Mouse (Mus musculus) lung, embryonic 14.5 days (tissue): ENCODE data around the gene Cpt1c. TPM values are rescaled to one million over a fixed set of nuclear protein-coding genes. Genes with fewer than 3 reads are reported as not detected.

Experiments used
- ATAC-seq: fragments of 200-750 bp; cut with Nextera tagmentation; 2 replicates; pipeline ENCODE4 v1.8.0; 2017; ENCODE audit warnings: mild to moderate bottlenecking, moderate TSS enrichment, moderate library complexity; ENCODE audit not compliant: insufficient read depth
- DNase-seq: peaks from one replicate; pipeline ENCODE4 v3.0.0-alpha.2; 2015
- H3K27ac ChIP-seq: fragments of 300-500 bp; sonication (generic); 2 replicates; pipeline ENCODE4 v1.5.1; 2014; ENCODE audit warnings: low read depth, mild to moderate bottlenecking, moderate library complexity
- H3K27me3 ChIP-seq: fragments of 300-500 bp; sonication (generic); 2 replicates; pipeline ENCODE4 v1.6.1; 2014; ENCODE audit warnings: low read length, control low read depth; ENCODE audit not compliant: insufficient read depth
- H3K36me3 ChIP-seq: fragments of 300-500 bp; sonication (generic); 2 replicates; pipeline ENCODE4 v1.6.1; 2014; ENCODE audit warnings: control low read depth; ENCODE audit not compliant: insufficient read depth
- H3K4me1 ChIP-seq: fragments of 300-500 bp; sonication (generic); 2 replicates; pipeline ENCODE4 v1.6.1; 2014; ENCODE audit warnings: antibody characterized with exemption, control low read depth; ENCODE audit not compliant: insufficient read depth
- H3K4me2 ChIP-seq: fragments of 300-500 bp; sonication (generic); 2 replicates; pipeline ENCODE4 v1.6.1; 2014; ENCODE audit warnings: mild to moderate bottlenecking
- H3K4me3 ChIP-seq: fragments of 300-500 bp; sonication (generic); 2 replicates; pipeline ENCODE4 v1.5.1; 2014; ENCODE audit warnings: low read depth, low read length
- H3K9ac ChIP-seq: fragments of 300-500 bp; sonication (generic); 2 replicates; pipeline ENCODE4 v1.6.1; 2014
- H3K9me3 ChIP-seq: fragments of 300-500 bp; sonication (generic); 2 replicates; pipeline ENCODE4 v1.6.1; 2016; ENCODE audit warnings: low read depth, low read length, control low read depth
- CTCF ChIP-seq: IDR thresholded peaks from 2 replicates; pipeline ENCODE4 v1.5.1; 2016; ENCODE audit warnings: antibody characterized with exemption, low read depth
- WGBS: fragments of 180-500 bp; shearing (Covaris S2); extraction: QIAGEN DNeasy Blood & Tissue Kit; methylation state at CpG from one replicate; pipeline ENCODE4 v1.1.7; 2014; 5-methylcytosine and 5-hydroxymethylcytosine counted together
- polyA plus RNA-seq: library from polyadenylated mRNA; unstranded; fragments of >200 nt; fragmentation: Nextera tagmentation; extraction: Ambion mirVana; gene quantifications from 2 replicates; pipeline ENCODE4 v1.2.1, GENCODE M21; 2014

Cpt1c gene
- polyA plus RNA-seq, 1 experiment from 2014 or later = 14.9 TPM

DNA sequence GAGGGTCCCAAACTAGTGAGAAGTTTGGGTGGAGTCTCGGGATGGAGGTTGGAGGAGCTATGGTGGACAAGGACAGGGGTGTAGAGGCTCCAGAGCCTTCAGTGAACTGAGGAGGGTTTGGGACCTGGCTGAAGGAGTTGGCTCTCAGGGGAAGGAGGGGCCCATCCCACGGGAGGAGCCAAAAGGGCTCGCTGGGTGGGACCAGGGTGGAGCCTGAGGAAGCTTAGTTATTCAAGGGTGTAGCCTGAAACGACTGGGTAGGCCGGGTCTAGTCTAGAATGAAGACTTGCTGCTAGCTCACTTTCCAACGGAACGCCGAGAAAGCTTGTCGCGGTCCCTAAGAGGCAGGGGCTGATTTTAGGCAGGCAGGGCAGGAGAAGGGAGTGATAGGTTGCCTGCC lies 22.7 kb downstream of the Cpt1c start:
- peak overlapping the region; percentile 62 for H3K9ac ChIP-seq
- DNase-seq = peak; percentile 87
- no peaks in the 10 kb centered on the region for H3K9me3 ChIP-seq
- WGBS = 0% methylated on average over 10 of the region's 10 CpGs
- H3K4me3 ChIP-seq = peak overlapping the region; percentile 50
- peaks cover 12% of the 10 kb centered on the region; the same call in 1 of the 2 replicates for H3K4me1 ChIP-seq
- H3K4me2 ChIP-seq = peak overlapping the region; percentile 97
- peak; percentile 86 for ATAC-seq
- H3K27me3 ChIP-seq = peaks cover 19% of the 10 kb centered on the region
- peak overlapping the region; percentile 74 for H3K27ac ChIP-seq
- no peaks in the 10 kb centered on the region for H3K36me3 ChIP-seq
- TF ChIP-seq CTCF = no peak

DNA sequence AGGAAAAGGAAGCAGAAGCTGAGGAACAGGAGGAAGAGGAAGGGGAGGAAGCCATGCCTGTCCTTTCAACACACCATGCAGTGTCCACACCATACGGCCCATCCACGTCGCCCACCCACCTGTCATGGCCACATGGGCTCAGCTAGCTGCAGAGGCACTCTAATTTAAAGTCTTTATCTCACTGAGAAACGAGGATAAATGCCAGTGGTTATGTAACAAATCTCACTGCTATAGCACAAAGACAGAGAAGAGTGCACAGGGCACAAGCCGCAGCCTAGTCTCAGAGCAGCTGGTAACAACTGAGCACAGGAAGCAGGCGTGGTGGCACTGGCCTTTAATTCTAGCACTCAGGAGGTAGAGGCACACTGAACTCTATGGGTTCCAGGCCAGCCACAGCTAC lies 24.7 kb downstream of the Cpt1c start:
- 64% methylated on average over 6 of the region's 6 CpGs for WGBS
- no peak overlapping the region for H3K4me3 ChIP-seq
- DNase-seq = no peak
- H3K4me2 ChIP-seq = no peak overlapping the region
- peaks cover 12% of the 10 kb centered on the region; the same call in 1 of the 2 replicates for H3K4me1 ChIP-seq
- H3K9ac ChIP-seq = no peak overlapping the region
- ATAC-seq = no peak
- no peaks in the 10 kb centered on the region for H3K36me3 ChIP-seq
- H3K27me3 ChIP-seq = peaks cover 19% of the 10 kb centered on the region
- no peak for TF ChIP-seq CTCF
- no peak overlapping the region for H3K27ac ChIP-seq
- H3K9me3 ChIP-seq = no peaks in the 10 kb centered on the region

DNA sequence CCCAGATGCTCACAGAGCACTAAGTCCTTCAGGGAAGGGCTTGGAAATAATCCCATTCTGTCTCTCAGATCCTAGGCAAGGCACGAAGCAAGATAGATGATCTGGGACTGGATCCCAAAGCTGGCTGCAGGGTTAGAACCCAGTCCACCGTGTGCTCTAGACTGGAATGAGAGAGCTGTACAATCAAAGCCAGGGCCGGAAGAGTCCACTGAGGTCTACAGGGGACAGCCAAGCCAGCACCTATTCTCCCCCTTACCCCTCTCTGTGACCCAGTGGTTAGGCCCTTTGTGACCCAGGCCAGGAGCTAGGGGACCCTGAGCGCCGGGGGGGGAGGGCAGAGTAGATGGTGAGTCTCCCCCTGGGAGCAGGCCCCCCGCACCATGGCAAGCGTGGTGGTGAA lies 31.7 kb downstream of the Cpt1c start, which contains the start of gene Tsks:
Gene Tsks, plus strand, starts transcription at position 301 of the 400 bp plus-strand sequence.
- 73% methylated on average over 7 of the region's 7 CpGs for WGBS
- no peak within 1 kb of the TSS for H3K4me2 ChIP-seq
- ATAC-seq = no peak

DNA sequence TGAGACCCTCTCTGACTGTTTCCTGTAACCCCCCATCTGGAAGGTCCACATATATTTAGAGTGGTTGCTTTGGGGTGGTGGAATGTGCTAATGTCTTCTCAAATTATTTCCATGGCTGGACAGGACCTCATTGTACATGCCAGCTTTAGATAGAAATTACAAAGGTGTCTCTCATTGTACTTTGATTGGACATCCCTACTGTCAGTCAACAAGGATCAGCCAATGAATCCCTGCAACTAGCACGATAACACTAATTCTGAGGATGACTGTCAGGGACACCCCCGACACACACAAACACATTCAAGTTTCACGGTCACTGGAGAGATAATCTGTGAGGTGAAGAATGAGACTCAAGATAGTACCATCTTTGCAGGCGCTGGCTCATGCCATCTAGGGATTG lies 36.0 kb downstream of the Cpt1c start:
- 83% methylated on average over 4 of the region's 4 CpGs for WGBS
- H3K4me3 ChIP-seq = no peak overlapping the region
- no peaks in the 10 kb centered on the region for H3K36me3 ChIP-seq
- no peak overlapping the region for H3K9ac ChIP-seq
- no peaks in the 10 kb centered on the region for H3K27me3 ChIP-seq
- H3K27ac ChIP-seq = no peak overlapping the region
- ATAC-seq = no peak
- DNase-seq = no peak
- H3K4me2 ChIP-seq = no peak overlapping the region
- no peaks in the 10 kb centered on the region for H3K4me1 ChIP-seq
- no peaks in the 10 kb centered on the region for H3K9me3 ChIP-seq
- TF ChIP-seq CTCF = no peak

More for the DNA sequence above, 31.7 kb downstream of the Cpt1c start, which contains the start of gene Tsks:
- Histone ChIP-seq H3K4me1 (no peaks in the 10 kb centered on the region), H3K36me3 (no peaks in the 10 kb centered on the region), H3K9me3 (no peaks in the 10 kb centered on the region), H3K27ac (no peak within 1 kb of the TSS), H3K4me3 (no peak within 1 kb of the TSS), H3K27me3 (no peaks in the 10 kb centered on the region), H3K9ac (no peak within 1 kb of the TSS)
- no peak for DNase-seq
- TF ChIP-seq CTCF = no peak

DNA sequence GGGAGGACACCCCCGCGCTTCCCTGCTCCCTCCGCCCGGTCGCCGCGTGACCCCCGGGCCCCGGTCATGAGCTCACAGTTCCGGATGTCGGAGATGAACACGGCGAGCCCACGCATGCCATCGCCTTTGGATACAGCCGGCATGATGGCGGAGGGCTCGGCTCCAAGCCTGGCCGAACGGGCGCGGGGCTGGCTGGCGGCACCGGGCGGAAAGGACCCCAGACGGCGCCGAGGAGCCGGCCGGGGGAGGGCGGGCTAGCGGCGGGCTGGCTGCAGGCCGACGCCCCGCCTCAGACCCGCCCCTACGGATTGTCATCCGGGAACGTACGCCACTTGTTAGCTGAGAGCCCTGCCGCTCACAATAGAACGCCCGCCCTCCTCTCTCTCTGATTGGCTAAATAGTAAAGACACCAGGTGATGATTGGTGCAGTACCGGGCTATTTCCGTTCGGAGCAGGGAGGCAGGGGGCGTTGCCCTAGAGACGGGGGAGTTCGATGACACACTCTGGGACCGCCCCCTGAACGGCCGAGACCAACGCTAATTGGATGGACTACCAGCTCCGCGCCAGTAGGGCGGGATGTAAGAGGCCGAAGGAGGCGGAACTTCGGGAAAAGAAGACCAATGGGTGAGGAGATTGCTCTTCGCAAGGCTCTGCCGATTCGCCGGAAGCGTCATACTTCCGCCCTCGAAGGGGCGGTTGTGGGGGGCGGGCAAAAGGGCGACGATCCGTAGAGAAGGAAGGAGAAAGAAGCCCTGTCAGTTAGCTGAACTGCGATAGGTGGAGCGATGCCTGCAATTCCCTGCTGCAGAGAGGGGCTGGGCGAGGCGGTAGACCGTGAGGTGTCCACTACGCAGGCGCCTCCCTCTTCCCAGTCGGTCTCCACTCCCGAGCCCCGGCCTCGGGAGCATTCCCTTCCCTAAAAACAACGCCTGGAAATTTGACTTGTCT lies 45.2 kb downstream of the Cpt1c start, which contains the start of gene Ap2a1:
Gene Ap2a1, minus strand, starts transcription at position 293 of the 948 bp plus-strand sequence.
- Histone ChIP-seq H3K9me3 (no peaks in the 10 kb centered on the region), H3K4me3 (peak within 1 kb of the TSS; percentile 86), H3K4me2 (peak within 1 kb of the TSS; percentile 72), H3K9ac (peak within 1 kb of the TSS; percentile 83), H3K27ac (peak within 1 kb of the TSS; percentile 89), H3K27me3 (no peaks in the 10 kb centered on the region), H3K36me3 (peaks cover 12% of the 10 kb centered on the region), H3K4me1 (peaks cover 14% of the 10 kb centered on the region; the same call in 1 of the 2 replicates)
- under 1% methylated on average over 84 of the region's 84 CpGs for WGBS
- ATAC-seq = peak; percentile 99
- peak; percentile 100 for DNase-seq
- no peak; the same call in 1 of the 2 replicates for TF ChIP-seq CTCF

DNA sequence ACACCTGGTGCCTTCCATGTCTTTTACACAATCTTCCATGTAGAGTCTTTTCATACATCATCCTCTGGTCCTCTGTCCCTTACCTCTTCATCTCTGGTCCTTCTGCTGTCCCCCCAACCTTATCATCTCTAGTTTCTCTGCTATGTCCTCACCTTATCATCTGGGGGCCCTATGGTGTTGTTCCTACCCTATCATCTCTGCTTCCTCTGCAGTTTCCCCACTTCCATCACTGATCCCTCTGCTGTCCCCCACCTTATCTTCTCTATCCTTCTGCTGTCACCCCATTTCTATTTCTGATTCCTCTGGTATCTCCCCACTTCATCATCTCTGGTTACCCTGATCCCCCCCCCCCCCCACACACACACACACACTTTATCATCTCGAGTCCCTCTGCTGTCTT lies 46.1 kb downstream of the Cpt1c start:
- Histone ChIP-seq H3K9ac (peak overlapping the region; percentile 83), H3K9me3 (no peaks in the 10 kb centered on the region), H3K4me1 (peaks cover 14% of the 10 kb centered on the region; the same call in 1 of the 2 replicates), H3K36me3 (peaks cover 21% of the 10 kb centered on the region), H3K4me2 (peak overlapping the region; percentile 72), H3K4me3 (peak overlapping the region; percentile 86), H3K27me3 (no peaks in the 10 kb centered on the region), H3K27ac (peak overlapping the region; percentile 73; the same call in 1 of the 2 replicates)
- no peak for DNase-seq
- TF ChIP-seq CTCF = no peak
- WGBS = 0% methylated on average over 1 of the region's 1 CpGs
- no peak for ATAC-seq

DNA sequence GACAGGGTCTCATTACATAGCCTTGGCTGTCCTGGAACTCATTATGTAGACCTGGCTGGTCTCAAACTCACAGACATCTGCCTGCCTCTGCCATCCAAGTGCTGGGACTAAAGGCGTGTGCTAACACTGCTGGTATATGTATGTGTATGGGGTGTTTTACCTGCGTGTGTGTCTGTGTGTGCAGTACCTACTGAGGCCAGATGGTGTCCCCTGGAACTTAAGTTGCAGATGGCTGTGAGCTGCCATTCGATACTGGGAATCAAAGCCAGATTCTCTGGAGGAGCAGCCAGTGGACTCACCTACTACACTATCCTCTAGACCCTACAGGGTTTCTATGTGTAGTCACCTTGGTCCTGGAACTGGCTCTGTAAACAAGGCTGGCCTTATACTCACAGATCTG lies 49.2 kb downstream of the Cpt1c start:
- no peak overlapping the region for H3K27ac ChIP-seq
- TF ChIP-seq CTCF = peak; percentile 65
- ATAC-seq = no peak
- 71% methylated on average over 3 of the region's 3 CpGs for WGBS
- H3K4me3 ChIP-seq = no peak overlapping the region
- no peaks in the 10 kb centered on the region for H3K9me3 ChIP-seq
- H3K9ac ChIP-seq = no peak overlapping the region
- H3K36me3 ChIP-seq = peaks cover 43% of the 10 kb centered on the region
- peak; percentile 41 for DNase-seq
- no peaks in the 10 kb centered on the region for H3K27me3 ChIP-seq
- H3K4me1 ChIP-seq = peaks cover 13% of the 10 kb centered on the region; the same call in 1 of the 2 replicates
- H3K4me2 ChIP-seq = no peak overlapping the region
